Mouse (Mus musculus): ENCODE results near the gene Sf3b6. TPM values are rescaled to one million over a fixed set of nuclear protein-coding genes. Genes with fewer than 3 reads are reported as not detected.
"Not testable (repeated sequence)": the region's sequence is repeated elsewhere in the genome, so short reads cannot be mapped to it uniquely, and the experiment has no call there.

The Sf3b6 gene
- 10 to 100 TPM; 59.5 to 62.1 TPM for total RNA-seq (2021)

- DNase-seq: peak; percentile 99 to 100
- intact Hi-C loops (cut with DNase I): loop anchor here (1.0 to 5.0 kb wide), 3 partner anchors 23 to 100 kb away; partner anchors contain the start of genes Atad2b, Fam228b, Fkbp1b and Pfn4
These were observed at the start of gene Sf3b6 for GRCm38 (mm10) chr12:4817361-4818101. Gene Sf3b6 (plus strand): TSS chr12:4817544.

GRCm38 (mm10) chr12:4768492-4769332 lies 48.6 kb upstream of the Sf3b6 start, which contains the start of the genes Pfn4 and Fam228b:
Gene Pfn4 (plus strand): TSS chr12:4769022.
Gene Fam228b (minus strand): TSS chr12:4769267.
- intact Hi-C loops (cut with DNase I): loop anchor here (1.0 to 10.0 kb wide), 4 partner anchors 49 to 206 kb away; partner anchors contain the start of genes Atad2b and Sf3b6
- peak; percentile 99 for DNase-seq

GRCm38 (mm10) chr12:4769333-4769723 lies 48.0 kb upstream of the Sf3b6 start:
- DNase-seq: no peak
- intact Hi-C loops (cut with DNase I): loop anchor here (1.0 to 10.0 kb wide), 4 partner anchors 48 to 205 kb away; partner anchors contain the start of genes Atad2b and Sf3b6

- intact Hi-C loops (cut with DNase I): no loop called here
- no peak for DNase-seq
These were observed 42.3 kb upstream of the Sf3b6 start for GRCm38 (mm10) chr12:4774895-4775587.

- intact Hi-C loops (cut with DNase I): no loop called here
- no peak for DNase-seq
These were observed 41.8 kb upstream of the Sf3b6 start for GRCm38 (mm10) chr12:4775588-4775949.

GRCm38 (mm10) chr12:4777734-4778133 lies 39.6 kb upstream of the Sf3b6 start:
- intact Hi-C loops (cut with DNase I): no loop called here

GRCm38 (mm10) chr12:4780245-4780644 lies 37.1 kb upstream of the Sf3b6 start:
- DNase-seq: no peak
- intact Hi-C loops (cut with DNase I): no loop called here

More at GRCm38 (mm10) chr12:4777734-4778133, 39.6 kb upstream of the Sf3b6 start:
- no peak for DNase-seq

GRCm38 (mm10) chr12:4781270-4781669 lies 36.1 kb upstream of the Sf3b6 start:
- no peak for DNase-seq
- intact Hi-C loops (cut with DNase I): no loop called here

GRCm38 (mm10) chr12:4781725-4782404 lies 35.5 kb upstream of the Sf3b6 start:
- intact Hi-C loops (cut with DNase I): not testable (repeated sequence)
- peak; percentile 22 to 26 for DNase-seq

GRCm38 (mm10) chr12:4783598-4783997 lies 33.7 kb upstream of the Sf3b6 start:
- intact Hi-C loops (cut with DNase I): no loop called here
- DNase-seq: no peak

GRCm38 (mm10) chr12:4784466-4784865 lies 32.9 kb upstream of the Sf3b6 start:
- no peak for DNase-seq
- intact Hi-C loops (cut with DNase I): no loop called here

- DNase-seq; intact Hi-C loops (cut with DNase I): not testable (repeated sequence)
These were observed 29.2 kb upstream of the Sf3b6 start for GRCm38 (mm10) chr12:4788128-4788527.

- DNase-seq: peak in 1 of 2 experiments; percentile 18
These were observed 23.6 kb upstream of the Sf3b6 start for GRCm38 (mm10) chr12:4793718-4794117.

GRCm38 (mm10) chr12:4797471-4797870 lies 19.9 kb upstream of the Sf3b6 start:
- DNase-seq; intact Hi-C loops (cut with DNase I): not testable (repeated sequence)

More at GRCm38 (mm10) chr12:4793718-4794117, 23.6 kb upstream of the Sf3b6 start:
- intact Hi-C loops (cut with DNase I): no loop called here

GRCm38 (mm10) chr12:4811036-4811435 lies 6.3 kb upstream of the Sf3b6 start:
- intact Hi-C loops (cut with DNase I): no loop called here
- DNase-seq: no peak

GRCm38 (mm10) chr12:4811705-4812104 lies 5.6 kb upstream of the Sf3b6 start:
- DNase-seq: no peak
- intact Hi-C loops (cut with DNase I): loop anchor here (1.0 kb wide), 1 partner anchor 11 kb away; no protein-coding TSS in a partner anchor

- intact Hi-C loops (cut with DNase I): no loop called here
- peak; percentile 41 to 43 for DNase-seq
These were observed 3.7 kb upstream of the Sf3b6 start for GRCm38 (mm10) chr12:4813636-4814035.

GRCm38 (mm10) chr12:4816680-4817360 lies 524 bp upstream of the Sf3b6 start:
- intact Hi-C loops (cut with DNase I): loop anchor here (1.0 to 5.0 kb wide), 2 partner anchors 48 to 100 kb away; partner anchors contain the start of genes Atad2b, Fam228b and Pfn4
- no peak for DNase-seq

GRCm38 (mm10) chr12:4827256-4827655 lies 9.9 kb downstream of the Sf3b6 start:
- no peak for DNase-seq
- intact Hi-C loops (cut with DNase I): no loop called here
